Mouse (Mus musculus) hindbrain, embryonic 15.5 days (tissue): ENCODE results near the gene Znrf2. TPM values are rescaled to one million over a fixed set of nuclear protein-coding genes. Genes with fewer than 3 reads are reported as not detected.
A peak's percentile ranks its signal among the peaks of the same experiment; 100 is the strongest.
"Not testable (repeated sequence)": the region's sequence is repeated elsewhere in the genome, so short reads cannot be mapped to it uniquely, and the experiment has no call there.

Experiments
- ATAC-seq: fragments of 200-750 bp; cut with Nextera tagmentation; 2 replicates; pipeline ENCODE4 v1.8.0; 2017; ENCODE audit warnings: low read depth, moderate number of reproducible peaks, moderate TSS enrichment; ENCODE audit not compliant: low FRiP score
- H3K27ac ChIP-seq: fragments of 300-500 bp; sonication (generic); replicated peaks from 2 replicates; pipeline ENCODE4 v1.5.1; 2015; ENCODE audit warnings: mild to moderate bottlenecking, inconsistent platforms
- H3K27me3 ChIP-seq: fragments of 300-500 bp; sonication (generic); 2 replicates; pipeline ENCODE4 v1.6.1; 2015; ENCODE audit warnings: control low read depth, inconsistent platforms
- H3K36me3 ChIP-seq: fragments of 300-500 bp; sonication (generic); 2 replicates; pipeline ENCODE4 v1.6.1; 2015; ENCODE audit warnings: control low read depth, inconsistent platforms
- H3K4me1 ChIP-seq: fragments of 300-500 bp; sonication (generic); replicated peaks from 2 replicates; pipeline ENCODE4 v1.6.1; 2015; ENCODE audit warnings: control low read depth, inconsistent platforms
- H3K4me2 ChIP-seq: fragments of 300-500 bp; sonication (generic); 2 replicates; pipeline ENCODE4 v1.6.1; 2015; ENCODE audit warnings: moderate library complexity, mild to moderate bottlenecking, inconsistent platforms
- H3K4me3 ChIP-seq: fragments of 300-500 bp; sonication (generic); 2 replicates; pipeline ENCODE4 v1.5.1; 2015; ENCODE audit warnings: mild to moderate bottlenecking, inconsistent platforms
- H3K9ac ChIP-seq: fragments of 300-500 bp; sonication (generic); 2 replicates; pipeline ENCODE4 v1.6.1; 2015; ENCODE audit warnings: inconsistent platforms
- H3K9me3 ChIP-seq: fragments of 300-500 bp; sonication (generic); 2 replicates; pipeline ENCODE4 v1.6.1; 2016; ENCODE audit warnings: control low read depth, inconsistent platforms
- WGBS: fragments of 180-500 bp; shearing (Covaris S2); methylation state at CpG from one replicate; pipeline ENCODE4 v1.1.7; 2015; 5-methylcytosine and 5-hydroxymethylcytosine counted together
- polyA plus RNA-seq: library from polyadenylated mRNA; unstranded; fragments of >200 nt; fragmentation: Nextera tagmentation; extraction: Ambion mirVana; gene quantifications from 2 replicates; pipeline ENCODE4 v1.2.1, GENCODE M21; 2015

Gene Znrf2
- polyA plus RNA-seq, 1 experiment from 2014 or later = 4.7 TPM

- H3K27me3 ChIP-seq = no peaks in the 10 kb centered on the region
- H3K36me3 ChIP-seq = no peaks in the 10 kb centered on the region
- WGBS = 53% methylated on average over 11 of the region's 11 CpGs
- no peaks in the 10 kb centered on the region for H3K9me3 ChIP-seq
- no peak overlapping the region for H3K9ac ChIP-seq
- 0 out of 2 replicates have a peak overlapping the region, but pooled peaks have one; percentile 1 for H3K4me2 ChIP-seq
- peak overlapping the region; percentile 57 for H3K27ac ChIP-seq
- peaks cover 22% of the 10 kb centered on the region for H3K4me1 ChIP-seq
- no peak; the same call in 1 of the 2 replicates for ATAC-seq
- no peak overlapping the region for H3K4me3 ChIP-seq
Observed at GRCm38 (mm10) chr6:54811546-54812250, 5.0 kb upstream of the Znrf2 start.

- no peak overlapping the region for H3K4me2 ChIP-seq
- ATAC-seq = no peak
- no peaks in the 10 kb centered on the region for H3K27me3 ChIP-seq
- H3K27ac ChIP-seq = peak overlapping the region; percentile 57; the same call in 1 of the 2 replicates
- peaks cover 22% of the 10 kb centered on the region for H3K4me1 ChIP-seq
- WGBS = 74% methylated on average over 6 of the region's 6 CpGs
- no peak overlapping the region for H3K4me3 ChIP-seq
- no peaks in the 10 kb centered on the region for H3K36me3 ChIP-seq
- no peaks in the 10 kb centered on the region for H3K9me3 ChIP-seq
- no peak overlapping the region for H3K9ac ChIP-seq
Observed at GRCm38 (mm10) chr6:54812276-54812675, 4.4 kb upstream of the Znrf2 start.

- WGBS = 84% methylated on average over 9 of the region's 9 CpGs
- Histone ChIP-seq H3K36me3 (no peaks in the 10 kb centered on the region), H3K27me3 (no peaks in the 10 kb centered on the region), H3K4me3 (no peak overlapping the region), H3K27ac (no peak overlapping the region), H3K4me2 (peak overlapping the region; percentile 65), H3K4me1 (peaks cover 44% of the 10 kb centered on the region), H3K9me3 (no peaks in the 10 kb centered on the region), H3K9ac (no peak overlapping the region)
- ATAC-seq = no peak
Observed at GRCm38 (mm10) chr6:54815428-54816130, 1.1 kb upstream of the Znrf2 start.

GRCm38 (mm10) chr6:54817266-54817767 is 601 bp downstream of the Znrf2 start:
- Histone ChIP-seq H3K36me3 (no peaks in the 10 kb centered on the region), H3K4me3 (peak overlapping the region; percentile 88), H3K4me1 (peaks cover 33% of the 10 kb centered on the region), H3K9ac (peak overlapping the region; percentile 88), H3K9me3 (no peaks in the 10 kb centered on the region), H3K27me3 (no peaks in the 10 kb centered on the region), H3K4me2 (peak overlapping the region; percentile 65), H3K27ac (peak overlapping the region; percentile 97)
- 0% methylated on average over 19 of the region's 39 CpGs for WGBS
- ATAC-seq = peak; percentile 32

GRCm38 (mm10) chr6:54818389-54818788 is 1.7 kb downstream of the Znrf2 start:
- Histone ChIP-seq H3K27me3 (no peaks in the 10 kb centered on the region), H3K36me3 (no peaks in the 10 kb centered on the region), H3K4me2 (peak overlapping the region; percentile 65), H3K9me3 (no peaks in the 10 kb centered on the region), H3K4me3 (peak overlapping the region; percentile 88), H3K9ac (no peak overlapping the region), H3K4me1 (peaks cover 26% of the 10 kb centered on the region), H3K27ac (no peak overlapping the region)
- no peak for ATAC-seq
- 51% methylated on average over 2 of the region's 2 CpGs for WGBS

- WGBS = 30% methylated on average over 4 of the region's 4 CpGs
- H3K4me2 ChIP-seq = 0 out of 2 replicates have a peak overlapping the region, but pooled peaks have one; percentile 9
Observed at GRCm38 (mm10) chr6:54819272-54819671, 2.6 kb downstream of the Znrf2 start.

GRCm38 (mm10) chr6:54819746-54820145 is 3.0 kb downstream of the Znrf2 start:
- no peak for ATAC-seq
- Histone ChIP-seq H3K27ac (no peak overlapping the region), H3K9ac (no peak overlapping the region), H3K4me3 (no peak overlapping the region), H3K27me3 (no peaks in the 10 kb centered on the region), H3K4me1 (peaks cover 26% of the 10 kb centered on the region), H3K4me2 (0 out of 2 replicates have a peak overlapping the region, but pooled peaks have one; percentile 5), H3K36me3 (no peaks in the 10 kb centered on the region), H3K9me3 (no peaks in the 10 kb centered on the region)
- 57% methylated on average over 3 of the region's 3 CpGs for WGBS

More at GRCm38 (mm10) chr6:54819272-54819671, 2.6 kb downstream of the Znrf2 start:
- Histone ChIP-seq H3K9ac (no peak overlapping the region), H3K4me1 (peaks cover 26% of the 10 kb centered on the region), H3K27me3 (no peaks in the 10 kb centered on the region), H3K36me3 (no peaks in the 10 kb centered on the region), H3K4me3 (no peak overlapping the region), H3K9me3 (no peaks in the 10 kb centered on the region), H3K27ac (no peak overlapping the region)
- ATAC-seq = no peak

- Histone ChIP-seq H3K27me3 (no peaks in the 10 kb centered on the region), H3K36me3 (no peaks in the 10 kb centered on the region), H3K4me1 (peaks cover 22% of the 10 kb centered on the region), H3K9me3 (no peaks in the 10 kb centered on the region), H3K9ac (no peak overlapping the region), H3K4me2 (no peak overlapping the region), H3K27ac (no peak overlapping the region), H3K4me3 (no peak overlapping the region)
- no peak for ATAC-seq
- WGBS = 94% methylated on average over 4 of the region's 4 CpGs
Observed at GRCm38 (mm10) chr6:54822348-54822747, 5.6 kb downstream of the Znrf2 start.

GRCm38 (mm10) chr6:54824561-54824960 is 7.8 kb downstream of the Znrf2 start:
- H3K36me3 ChIP-seq, H3K9me3 ChIP-seq, H3K4me3 ChIP-seq, H3K27me3 ChIP-seq, ATAC-seq, H3K9ac ChIP-seq, H3K4me2 ChIP-seq, H3K4me1 ChIP-seq, H3K27ac ChIP-seq: not testable (repeated sequence)
- WGBS = 96% methylated on average over 2 of the region's 2 CpGs

- no peaks in the 10 kb centered on the region for H3K27me3 ChIP-seq
- H3K4me3 ChIP-seq = no peak overlapping the region
- H3K4me2 ChIP-seq = no peak overlapping the region
- H3K4me1 ChIP-seq = peaks cover 5% of the 10 kb centered on the region; the same call in 1 of the 2 replicates
- WGBS = 68% methylated on average over 5 of the region's 5 CpGs
- no peaks in the 10 kb centered on the region for H3K9me3 ChIP-seq
- no peaks in the 10 kb centered on the region for H3K36me3 ChIP-seq
- no peak; the same call in 1 of the 2 replicates for ATAC-seq
- H3K9ac ChIP-seq = no peak overlapping the region
- no peak overlapping the region for H3K27ac ChIP-seq
Observed at GRCm38 (mm10) chr6:54827481-54827880, 10.8 kb downstream of the Znrf2 start.

- Histone ChIP-seq H3K27ac (no peak overlapping the region), H3K9me3 (no peaks in the 10 kb centered on the region), H3K4me3 (no peak overlapping the region), H3K36me3 (no peaks in the 10 kb centered on the region), H3K4me1 (peaks cover 5% of the 10 kb centered on the region; the same call in 1 of the 2 replicates), H3K4me2 (no peak overlapping the region), H3K27me3 (no peaks in the 10 kb centered on the region), H3K9ac (no peak overlapping the region)
- no peak for ATAC-seq
- WGBS = 84% methylated on average over 1 of the region's 1 CpGs
Observed at GRCm38 (mm10) chr6:54828274-54828673, 11.6 kb downstream of the Znrf2 start.
